Mouse (Mus musculus): Measurements from ENCODE around the gene 1700010B08Rik. TPM values are rescaled to one million over a fixed set of nuclear protein-coding genes. Genes with fewer than 3 reads are reported as not detected.

Gene 1700010B08Rik
- polyA plus RNA-seq, 1 experiment = 0.05 TPM

GRCm38 (mm10) chr2:173739107-173739506 lies 19.9 kb downstream of the 1700010B08Rik start:
- Histone ChIP-seq H3K36me3 (ENCODE audit: control insufficient read depth, insufficient read depth) (no peaks in the 10 kb centered on the region), H3K4me3 (peak overlapping the region; percentile 60), H3K27me3 (ENCODE audit: control insufficient read depth, insufficient read depth, insufficient read length) (no peaks in the 10 kb centered on the region), H3K79me2 (ENCODE audit: control insufficient read depth, insufficient read depth) (peaks cover 66% of the 10 kb centered on the region), H3K4me2 (ENCODE audit: low read depth) (no peak overlapping the region), H3ac (ENCODE audit: control insufficient read depth, insufficient read length) (no peak overlapping the region)
- peak; percentile 70; the same call in 1 of the 2 replicates for TF ChIP-seq CEBPB (IDR thresholded peaks at IDR 0.05; ENCODE audit: insufficient read depth, poor library complexity, severe bottlenecking)
- no peak for TF ChIP-seq MYOD1 (IDR thresholded peaks at IDR 0.05; ENCODE audit: control insufficient read depth in 1 of 3, insufficient read length in 2 of 3, low read depth in 2 of 3)

DNA sequence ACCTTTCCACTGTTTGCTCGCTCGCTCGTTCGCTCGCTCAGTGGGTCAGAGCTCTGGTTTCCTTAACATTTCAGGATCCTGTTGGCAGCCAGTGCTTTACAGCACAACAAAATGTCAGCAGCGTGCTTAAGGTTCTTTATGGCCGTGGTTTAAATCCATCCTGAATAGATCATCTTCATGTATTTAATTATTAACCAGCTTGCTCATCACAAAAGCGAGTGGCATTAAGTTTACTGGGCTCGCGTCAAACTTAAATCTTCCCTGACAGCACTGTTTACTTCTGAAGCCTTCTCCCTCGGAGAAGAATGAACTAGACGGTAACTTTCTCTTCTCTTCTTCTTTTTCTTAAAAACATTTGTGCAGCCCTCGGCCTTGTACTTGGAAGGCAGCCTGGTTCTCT lies 22.9 kb downstream of the 1700010B08Rik start:
- Histone ChIP-seq H3ac (ENCODE audit: control insufficient read depth, insufficient read length) (no peak overlapping the region), H3K36me3 (ENCODE audit: control insufficient read depth, insufficient read depth) (no peaks in the 10 kb centered on the region), H3K27me3 (ENCODE audit: control insufficient read depth, insufficient read depth, insufficient read length) (no peaks in the 10 kb centered on the region), H3K4me2 (ENCODE audit: low read depth) (no peak overlapping the region), H3K79me2 (ENCODE audit: control insufficient read depth, insufficient read depth) (peaks cover 96% of the 10 kb centered on the region), H3K4me3 (no peak overlapping the region)
- TF ChIP-seq SRF (IDR thresholded peaks at IDR 0.05; ENCODE audit: control insufficient read depth, insufficient read length, low read depth) = no peak
- no peak for TF ChIP-seq MYOD1 (IDR thresholded peaks at IDR 0.05; ENCODE audit: control insufficient read depth in 1 of 3, insufficient read length in 2 of 3, low read depth in 2 of 3)
- TF ChIP-seq USF1 (IDR thresholded peaks at IDR 0.05; ENCODE audit: low read depth) = no peak
- no peak for TF ChIP-seq MAX (IDR thresholded peaks at IDR 0.05; ENCODE audit: low read depth)
- no peak for TF ChIP-seq TCF3 (IDR thresholded peaks at IDR 0.05; ENCODE audit: insufficient read length, low read depth)
- no peak for TF ChIP-seq E2F4 (IDR thresholded peaks at IDR 0.05; ENCODE audit: insufficient read depth)
- TF ChIP-seq CEBPB (IDR thresholded peaks at IDR 0.05; ENCODE audit: insufficient read depth, poor library complexity, severe bottlenecking) = no peak
- no peak for TF ChIP-seq POLR2A (IDR thresholded peaks at IDR 0.05; ENCODE audit: insufficient read length, low read depth)
- no peak for TF ChIP-seq TCF12 (IDR thresholded peaks at IDR 0.05; ENCODE audit: insufficient read depth, poor library complexity, severe bottlenecking)
- no peak for TF ChIP-seq POLR2AphosphoS2 (IDR thresholded peaks at IDR 0.05; ENCODE audit: insufficient read length, low read depth)
- no peak for TF ChIP-seq REST (IDR thresholded peaks at IDR 0.05; ENCODE audit: insufficient read depth, insufficient read length)
- no peak for TF ChIP-seq MYOG (IDR thresholded peaks at IDR 0.05; ENCODE audit: control insufficient read depth in 1 of 3, insufficient read depth in 1 of 3, insufficient read length in 2 of 3, low read depth in 2 of 3)

GRCm38 (mm10) chr2:173742744-173743143 lies 23.5 kb downstream of the 1700010B08Rik start:
- no peaks in the 10 kb centered on the region for H3K27me3 ChIP-seq (ENCODE audit: control insufficient read depth, insufficient read depth, insufficient read length)
- no peaks in the 10 kb centered on the region for H3K36me3 ChIP-seq (ENCODE audit: control insufficient read depth, insufficient read depth)
- H3K79me2 ChIP-seq (ENCODE audit: control insufficient read depth, insufficient read depth) = peaks cover 100% of the 10 kb centered on the region
- H3ac ChIP-seq (ENCODE audit: control insufficient read depth, insufficient read length) = no peak overlapping the region
- no peak overlapping the region for H3K4me3 ChIP-seq
- H3K4me2 ChIP-seq (ENCODE audit: low read depth) = no peak overlapping the region
- no peak for TF ChIP-seq POLR2AphosphoS2 (IDR thresholded peaks at IDR 0.05; ENCODE audit: insufficient read length, low read depth)
- no peak for TF ChIP-seq TCF3 (IDR thresholded peaks at IDR 0.05; ENCODE audit: insufficient read length, low read depth)
- no peak for TF ChIP-seq CEBPB (IDR thresholded peaks at IDR 0.05; ENCODE audit: insufficient read depth, poor library complexity, severe bottlenecking)
- TF ChIP-seq SRF (IDR thresholded peaks at IDR 0.05; ENCODE audit: control insufficient read depth, insufficient read length, low read depth) = no peak
- TF ChIP-seq MYOG (IDR thresholded peaks at IDR 0.05; ENCODE audit: control insufficient read depth in 1 of 3, insufficient read depth in 1 of 3, insufficient read length in 2 of 3, low read depth in 2 of 3) = no peak
- no peak for TF ChIP-seq E2F4 (IDR thresholded peaks at IDR 0.05; ENCODE audit: insufficient read depth)
- TF ChIP-seq REST (IDR thresholded peaks at IDR 0.05; ENCODE audit: insufficient read depth, insufficient read length) = no peak
- TF ChIP-seq MAX (IDR thresholded peaks at IDR 0.05; ENCODE audit: low read depth) = no peak
- no peak for TF ChIP-seq MYOD1 (IDR thresholded peaks at IDR 0.05; ENCODE audit: control insufficient read depth in 1 of 3, insufficient read length in 2 of 3, low read depth in 2 of 3)
- no peak for TF ChIP-seq USF1 (IDR thresholded peaks at IDR 0.05; ENCODE audit: low read depth)
- no peak for TF ChIP-seq POLR2A (IDR thresholded peaks at IDR 0.05; ENCODE audit: insufficient read length, low read depth)
- TF ChIP-seq TCF12 (IDR thresholded peaks at IDR 0.05; ENCODE audit: insufficient read depth, poor library complexity, severe bottlenecking) = no peak

- H3ac ChIP-seq (ENCODE audit: control insufficient read depth, insufficient read length) = no peak overlapping the region
- no peaks in the 10 kb centered on the region for H3K36me3 ChIP-seq (ENCODE audit: control insufficient read depth, insufficient read depth)
- H3K4me2 ChIP-seq (ENCODE audit: low read depth) = no peak overlapping the region
- TF ChIP-seq MYOD1 (IDR thresholded peaks at IDR 0.05; ENCODE audit: control insufficient read depth in 1 of 3, insufficient read length in 2 of 3, low read depth in 2 of 3) = peak; percentile 59 to 94 (median 83)
- TF ChIP-seq TCF3 (IDR thresholded peaks at IDR 0.05; ENCODE audit: insufficient read length, low read depth) = no peak
- H3K79me2 ChIP-seq (ENCODE audit: control insufficient read depth, insufficient read depth) = peaks cover 100% of the 10 kb centered on the region
- H3K4me3 ChIP-seq = no peak overlapping the region
- no peaks in the 10 kb centered on the region for H3K27me3 ChIP-seq (ENCODE audit: control insufficient read depth, insufficient read depth, insufficient read length)
Measured at GRCm38 (mm10) chr2:173744070-173744815, 25.0 kb downstream of the 1700010B08Rik start.

DNA sequence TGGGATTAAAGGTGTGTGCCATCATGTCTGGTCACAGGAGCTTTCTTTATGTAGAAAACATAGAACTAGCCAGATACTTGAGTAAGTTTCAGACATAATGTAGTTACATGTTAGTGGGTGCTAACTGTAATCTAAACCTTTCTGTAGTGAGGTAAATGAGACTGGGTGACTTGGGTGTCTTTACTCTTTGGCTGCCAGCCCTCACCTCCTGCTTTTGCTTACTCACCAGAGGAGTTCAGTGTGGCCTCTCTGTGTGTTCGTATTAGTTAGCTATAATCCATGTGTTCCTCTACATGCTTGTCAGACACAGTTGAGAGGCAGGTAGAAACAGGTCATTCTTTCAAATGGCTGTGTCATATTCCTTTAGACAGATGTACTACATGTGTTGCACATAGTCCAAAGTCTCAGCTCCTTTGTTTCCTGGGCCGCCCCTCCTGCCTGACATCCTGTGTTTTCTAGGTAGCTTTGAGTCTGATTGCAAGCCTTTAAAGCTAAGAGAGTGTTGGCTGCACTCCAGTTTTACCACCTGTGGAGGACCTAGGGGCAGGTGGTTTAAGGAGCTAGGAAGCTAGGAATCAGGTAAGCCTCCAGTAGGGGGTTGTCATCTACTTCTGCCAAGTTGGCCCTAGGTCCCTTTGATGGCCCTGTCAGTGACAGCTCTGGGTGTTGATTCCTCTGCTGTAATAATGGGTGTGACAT lies 29.9 kb downstream of the 1700010B08Rik start:
- no peak overlapping the region for H3K4me3 ChIP-seq
- H3ac ChIP-seq (ENCODE audit: control insufficient read depth, insufficient read length) = no peak overlapping the region
- H3K4me2 ChIP-seq (ENCODE audit: low read depth) = no peak overlapping the region
- H3K79me2 ChIP-seq (ENCODE audit: control insufficient read depth, insufficient read depth) = peaks cover 59% of the 10 kb centered on the region
- no peaks in the 10 kb centered on the region for H3K36me3 ChIP-seq (ENCODE audit: control insufficient read depth, insufficient read depth)
- TF ChIP-seq MAX (IDR thresholded peaks at IDR 0.05; ENCODE audit: low read depth) (no peak), TCF3 (IDR thresholded peaks at IDR 0.05; ENCODE audit: insufficient read length, low read depth) (no peak), CEBPB (IDR thresholded peaks at IDR 0.05; ENCODE audit: insufficient read depth, poor library complexity, severe bottlenecking) (no peak), TCF12 (IDR thresholded peaks at IDR 0.05; ENCODE audit: insufficient read depth, poor library complexity, severe bottlenecking) (no peak), SRF (IDR thresholded peaks at IDR 0.05; ENCODE audit: control insufficient read depth, insufficient read length, low read depth) (no peak)
- no peaks in the 10 kb centered on the region for H3K27me3 ChIP-seq (ENCODE audit: control insufficient read depth, insufficient read depth, insufficient read length)
